Mouse (Mus musculus): ENCODE measurements around the gene Abi1.

DNA sequence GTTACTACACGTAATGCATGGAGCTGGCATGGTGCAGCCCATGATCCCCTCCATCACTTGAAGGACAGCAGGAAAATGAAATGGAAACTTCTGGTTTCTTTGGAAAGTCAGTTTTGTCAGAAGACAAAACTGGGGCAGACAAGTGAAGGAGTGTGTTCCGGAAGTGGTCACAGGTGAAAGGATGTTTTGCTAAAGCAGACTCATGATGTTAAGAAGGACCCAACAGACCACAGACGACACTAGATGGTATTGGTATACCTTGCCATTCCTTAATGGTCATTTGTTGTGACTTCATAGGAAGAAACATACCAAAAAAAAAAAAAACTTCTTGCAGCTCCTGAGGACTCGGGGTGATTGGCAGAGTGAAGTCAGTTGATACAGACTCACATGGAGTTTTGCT, 18.7 kb downstream of the Abi1 start:
- no peak for TF ChIP-seq CTCF (IDR thresholded peaks at IDR 0.05; ENCODE audit: low read depth, low read length)
- no peak for TF ChIP-seq POLR2A (IDR thresholded peaks at IDR 0.05; ENCODE audit: insufficient read depth, low read length)

Measured in ES-Bruce4 (cell line).